In the genomic region with DNA sequence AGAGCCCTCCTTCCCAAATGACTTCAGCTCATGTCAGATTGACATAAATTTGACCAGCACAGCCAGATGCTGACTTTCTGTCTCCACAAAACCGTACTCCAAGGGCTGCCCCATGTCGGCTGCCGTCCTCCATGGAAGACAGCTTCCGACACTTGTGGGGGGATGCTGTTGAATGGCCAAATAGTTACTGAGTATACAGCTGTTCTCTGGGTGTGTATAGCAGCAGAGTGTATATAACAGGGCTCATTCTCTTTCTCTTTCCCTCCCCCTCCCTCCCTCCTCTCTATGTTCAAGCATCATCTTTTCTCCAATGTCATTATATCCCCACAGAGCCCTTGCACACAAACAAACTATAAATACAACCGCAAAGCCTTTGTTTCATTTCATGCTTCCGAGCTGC, we compare ENCODE assay signal across 9 mouse cellular contexts. TPM values are rescaled to one million over a fixed set of nuclear protein-coding genes. Genes with fewer than 3 reads are reported as not detected.
DNase-seq lines count a peak whose midpoint lies in the region; ATAC-seq and TF ChIP-seq lines count a peak whose summit lies in the region.
"Had no signal": no experiment of that assay in that cellular context is flagged by ENCODE, and none has a peak within 500 bp of the region (broad histone marks: within the 10 kb centered on the region; RNA-seq: fewer than 3 reads in every experiment).

No protein-coding gene starts in this region.

- H3K9ac ChIP-seq in intestine, embryonic 14.5 days (ENCODE audit: low read length), result no peak overlapping the region; the same call in 1 of the 2 replicates
- no peak overlapping the region for H3K9ac ChIP-seq in intestine, embryonic 16.5 days (ENCODE audit: low read depth, low read length)
- no peak overlapping the region for H3K9ac ChIP-seq in midbrain, embryonic 16.5 days (ENCODE audit: low read depth, low read length)
- H3K9ac ChIP-seq in midbrain, postnatal 0 days (replicated peaks; ENCODE audit: low read length, poor library complexity, severe bottlenecking), result no peak overlapping the region
- H3K9ac ChIP-seq in hindbrain, postnatal 0 days (replicated peaks; ENCODE audit: low read length), result no peak overlapping the region
- H3K9ac ChIP-seq in stomach, embryonic 16.5 days (ENCODE audit: low read length), result no peak overlapping the region
- H3K9ac ChIP-seq: midbrain, embryonic 12.5 days had no signal

- no peak overlapping the region for H3K27ac ChIP-seq in intestine, embryonic 14.5 days (ENCODE audit: low read depth)
- H3K27ac ChIP-seq in intestine, embryonic 16.5 days (ENCODE audit: low read length), result no peak overlapping the region
- peak overlapping the region; percentile 62; the same call in 1 of the 2 replicates for H3K27ac ChIP-seq in midbrain, embryonic 16.5 days (ENCODE audit: low read length)
- H3K27ac ChIP-seq in midbrain, postnatal 0 days (ENCODE audit: low read depth, low read length), result no peak overlapping the region; the same call in 1 of the 2 replicates
- H3K27ac ChIP-seq in hindbrain, postnatal 0 days, result peak overlapping the region; percentile 16; the same call in 1 of the 2 replicates
- H3K27ac ChIP-seq in stomach, embryonic 16.5 days (ENCODE audit: low read length), result peak overlapping the region; percentile 21

- no peaks in the 10 kb centered on the region for H3K9me3 ChIP-seq in intestine, embryonic 14.5 days (ENCODE audit: control insufficient read depth, low read length)
- H3K9me3 ChIP-seq in intestine, embryonic 16.5 days (ENCODE audit: control insufficient read depth, low read length), result no peaks in the 10 kb centered on the region
- no peaks in the 10 kb centered on the region for H3K9me3 ChIP-seq in midbrain, embryonic 16.5 days (replicated peaks; ENCODE audit: control insufficient read depth, low read length, poor library complexity, severe bottlenecking)
- H3K9me3 ChIP-seq in midbrain, postnatal 0 days (ENCODE audit: low read length), result no peaks in the 10 kb centered on the region
- no peaks in the 10 kb centered on the region for H3K9me3 ChIP-seq in hindbrain, postnatal 0 days (ENCODE audit: low read length)
- H3K9me3 ChIP-seq in stomach, embryonic 16.5 days (replicated peaks; ENCODE audit: control insufficient read depth, low read length), result no peaks in the 10 kb centered on the region
- H3K9me3 ChIP-seq: midbrain, embryonic 12.5 days had no signal

- TF ChIP-seq CTCF in midbrain, postnatal 0 days (IDR thresholded peaks at IDR 0.05), result no peak
- TF ChIP-seq CTCF in hindbrain, postnatal 0 days (IDR thresholded peaks at IDR 0.05; ENCODE audit: low read depth), result no peak

- no peaks in the 10 kb centered on the region for H3K27me3 ChIP-seq in intestine, embryonic 14.5 days (replicated peaks; ENCODE audit: control insufficient read depth, insufficient read depth, low read length)
- H3K27me3 ChIP-seq in intestine, embryonic 16.5 days (replicated peaks; ENCODE audit: control insufficient read depth, insufficient read depth, low read length), result no peaks in the 10 kb centered on the region
- H3K27me3 ChIP-seq in midbrain, embryonic 16.5 days (ENCODE audit: control insufficient read depth, insufficient read depth, low read depth, low read length), result no peaks in the 10 kb centered on the region
- no peaks in the 10 kb centered on the region for H3K27me3 ChIP-seq in midbrain, postnatal 0 days (ENCODE audit: insufficient read depth, low read length)
- no peaks in the 10 kb centered on the region for H3K27me3 ChIP-seq in hindbrain, postnatal 0 days (ENCODE audit: insufficient read depth, low read length)
- H3K27me3 ChIP-seq in stomach, embryonic 16.5 days (ENCODE audit: control insufficient read depth, insufficient read depth, low read length), result no peaks in the 10 kb centered on the region
- H3K27me3 ChIP-seq: midbrain, embryonic 12.5 days had no signal

- no peak overlapping the region for H3K4me3 ChIP-seq in intestine, embryonic 14.5 days (ENCODE audit: low read depth, low read length)
- H3K4me3 ChIP-seq in intestine, embryonic 16.5 days (ENCODE audit: low read length), result no peak overlapping the region
- no peak overlapping the region for H3K4me3 ChIP-seq in midbrain, embryonic 16.5 days (ENCODE audit: low read depth, low read length)
- no peak overlapping the region for H3K4me3 ChIP-seq in midbrain, postnatal 0 days (ENCODE audit: low read depth, low read length)
- no peak overlapping the region for H3K4me3 ChIP-seq in hindbrain, postnatal 0 days (ENCODE audit: low read length)
- H3K4me3 ChIP-seq in stomach, embryonic 16.5 days (replicated peaks; ENCODE audit: low read length), result peak overlapping the region; percentile 2; the same call in 1 of the 2 replicates
- H3K4me3 ChIP-seq: midbrain, embryonic 12.5 days had no signal

- H3K4me1 ChIP-seq in intestine, embryonic 14.5 days (replicated peaks; ENCODE audit: control insufficient read depth, insufficient read depth, low read length), result peaks cover 23% of the 10 kb centered on the region
- H3K4me1 ChIP-seq in intestine, embryonic 16.5 days (ENCODE audit: control insufficient read depth, insufficient read depth, low read length), result peaks cover 8% of the 10 kb centered on the region
- H3K4me1 ChIP-seq in midbrain, embryonic 16.5 days (ENCODE audit: control insufficient read depth, insufficient read depth, low read length), result peaks cover 13% of the 10 kb centered on the region
- H3K4me1 ChIP-seq in midbrain, postnatal 0 days (ENCODE audit: insufficient read depth, low read length), result no peaks in the 10 kb centered on the region
- peaks cover 5% of the 10 kb centered on the region; the same call in 1 of the 2 replicates for H3K4me1 ChIP-seq in hindbrain, postnatal 0 days (ENCODE audit: insufficient read depth, low read length)
- H3K4me1 ChIP-seq in stomach, embryonic 16.5 days (ENCODE audit: control insufficient read depth, insufficient read depth, low read length), result peaks cover 28% of the 10 kb centered on the region

- no peak for ATAC-seq in intestine, embryonic 14.5 days (replicated peaks; ENCODE audit: low FRiP score, low TSS enrichment, low read depth)
- no peak for ATAC-seq in intestine, embryonic 16.5 days
- no peak for ATAC-seq in midbrain, embryonic 16.5 days
- ATAC-seq in midbrain, postnatal 0 days (ENCODE audit: low FRiP score), result no peak
- no peak for ATAC-seq in hindbrain, postnatal 0 days
- no peak for ATAC-seq in stomach, embryonic 16.5 days (ENCODE audit: insufficient read depth, low FRiP score)

- no peaks in the 10 kb centered on the region for H3K36me3 ChIP-seq in intestine, embryonic 14.5 days (ENCODE audit: control insufficient read depth, insufficient read depth, low read length)
- no peaks in the 10 kb centered on the region for H3K36me3 ChIP-seq in intestine, embryonic 16.5 days (ENCODE audit: control insufficient read depth, insufficient read depth, low read length)
- peaks cover 18% of the 10 kb centered on the region for H3K36me3 ChIP-seq in midbrain, embryonic 16.5 days (ENCODE audit: control insufficient read depth, insufficient read depth, low read length)
- H3K36me3 ChIP-seq in midbrain, postnatal 0 days (ENCODE audit: insufficient read depth, low read length), result peaks cover 7% of the 10 kb centered on the region; the same call in 1 of the 2 replicates
- H3K36me3 ChIP-seq in hindbrain, postnatal 0 days (ENCODE audit: insufficient read depth, low read length), result peaks cover 21% of the 10 kb centered on the region
- H3K36me3 ChIP-seq in stomach, embryonic 16.5 days (ENCODE audit: control insufficient read depth, insufficient read depth, low read length), result no peaks in the 10 kb centered on the region

- DNase-seq in intestine, embryonic 14.5 days (ENCODE audit: low spot score), result no peak
- no peak for DNase-seq in midbrain, postnatal 0 days (ENCODE audit: low spot score)
- no peak for DNase-seq in hindbrain, postnatal 0 days (ENCODE audit: low spot score)
- no peak for DNase-seq in frontal cortex, adult 2 months (ENCODE audit: extremely low spot score in 1 of 2, low spot score in 1 of 2)
- no peak for DNase-seq in T-cell, adult 2 months (ENCODE audit: low spot score)

- WGBS in intestine, embryonic 14.5 days, result 51% methylated on average over 6 of the region's 6 CpGs
- WGBS in intestine, embryonic 16.5 days, result 56% methylated on average over 6 of the region's 6 CpGs
- WGBS in midbrain, embryonic 16.5 days, result 63% methylated on average over 6 of the region's 6 CpGs
- 52% methylated on average over 6 of the region's 6 CpGs for WGBS in midbrain, postnatal 0 days
- WGBS in hindbrain, postnatal 0 days, result 51% methylated on average over 6 of the region's 6 CpGs
- WGBS in stomach, embryonic 16.5 days, result 43% methylated on average over 6 of the region's 6 CpGs

- 0 out of 2 replicates have a peak overlapping the region, but pooled peaks have one; percentile 6 for H3K4me2 ChIP-seq in intestine, embryonic 14.5 days (ENCODE audit: low read length)
- H3K4me2 ChIP-seq in intestine, embryonic 16.5 days (ENCODE audit: low read depth, low read length), result no peak overlapping the region
- H3K4me2 ChIP-seq in midbrain, embryonic 16.5 days (ENCODE audit: low read length), result no peak overlapping the region
- H3K4me2 ChIP-seq in midbrain, postnatal 0 days (ENCODE audit: low read depth, low read length, poor library complexity, severe bottlenecking), result no peak overlapping the region
- H3K4me2 ChIP-seq in hindbrain, postnatal 0 days (ENCODE audit: low read depth, low read length), result no peak overlapping the region
- peak overlapping the region; percentile 16; the same call in 1 of the 2 replicates for H3K4me2 ChIP-seq in stomach, embryonic 16.5 days (ENCODE audit: low read depth, low read length)
- H3K4me2 ChIP-seq: midbrain, embryonic 12.5 days had no signal

RNA-seq across cellular contexts. Expression of a gene that starts 43.7 kb away (rescaled TPM):
- polyA plus RNA-seq in intestine, embryonic 14.5 days (2014; fragmentation: Nextera tagmentation; extraction: Ambion mirVana), result 2.7 and 3.0 TPM in 2 replicates
- 2.0 and 2.6 TPM in 2 replicates for polyA plus RNA-seq in intestine, embryonic 16.5 days (2015; fragmentation: Nextera tagmentation; extraction: Ambion mirVana)
- polyA plus RNA-seq in midbrain, embryonic 16.5 days (2015; fragmentation: Nextera tagmentation; extraction: Ambion mirVana), result 13.3 and 20.5 TPM in 2 replicates
- total RNA-seq in midbrain, postnatal 0 days (2014; rRNA removed), result 18.6 and 22.5 TPM in 2 replicates
- 28.1 and 31.1 TPM in 2 replicates for polyA plus RNA-seq in midbrain, postnatal 0 days (2015; fragmentation: Nextera tagmentation; extraction: Ambion mirVana)
- 13.9 and 16.2 TPM in 2 replicates for total RNA-seq in hindbrain, postnatal 0 days (2014; rRNA removed)
- 17.4 and 21.8 TPM in 2 replicates for polyA plus RNA-seq in hindbrain, postnatal 0 days (2015; fragmentation: Nextera tagmentation; extraction: Ambion mirVana)
- 20.8 and 26.4 TPM in 2 replicates for polyA plus RNA-seq in stomach, embryonic 16.5 days (2015; fragmentation: Nextera tagmentation; extraction: Ambion mirVana)
- polyA plus RNA-seq in frontal cortex, adult 2 months (2012; rRNA removed), result 7.5 and 8.0 TPM in 2 replicates

Comparison
In these comparisons a context has a peak if more than half of its experiments do, and no peak if none do; other contexts are left out.
1. H3K27ac ChIP-seq: peak in midbrain, embryonic 16.5 days (single experiment), hindbrain, postnatal 0 days (single experiment) and stomach, embryonic 16.5 days (single experiment); none in intestine, embryonic 14.5 days (single experiment), intestine, embryonic 16.5 days (single experiment) and midbrain, postnatal 0 days (single experiment).
2. H3K4me2 ChIP-seq: peak in intestine, embryonic 14.5 days (single experiment) and stomach, embryonic 16.5 days (single experiment); none in intestine, embryonic 16.5 days (single experiment), midbrain, embryonic 16.5 days (single experiment), midbrain, postnatal 0 days (single experiment) and hindbrain, postnatal 0 days (single experiment).